Mouse (Mus musculus) olfactory bulb, adult 2 months (tissue): ENCODE results near the gene Nrg4. TPM values are rescaled to one million over a fixed set of nuclear protein-coding genes. Genes with fewer than 3 reads are reported as not detected.

Source experiments
- H3K27ac ChIP-seq: fragments of 200-500 bp; 2 replicates; pipeline ENCODE4 v1.5.1; 2012; ENCODE audit warnings: low read depth, low read length; ENCODE audit not compliant: insufficient read depth
- H3K4me1 ChIP-seq: fragments of 200-500 bp; 2 replicates; pipeline ENCODE4 v1.6.1; 2012; ENCODE audit warnings: low read length; ENCODE audit not compliant: control insufficient read depth, insufficient read depth
- H3K4me3 ChIP-seq: fragments of 200-500 bp; 2 replicates; pipeline ENCODE4 v1.5.1; 2012; ENCODE audit warnings: mild to moderate bottlenecking, low read depth, low read length, moderate library complexity; ENCODE audit not compliant: insufficient read depth
- CTCF ChIP-seq: fragments of 200-500 bp; IDR thresholded peaks from 2 replicates; pipeline ENCODE4 v1.5.1; 2012; ENCODE audit warnings: low read depth, mild to moderate bottlenecking, low read length, moderate library complexity; ENCODE audit not compliant: insufficient read depth
- POLR2A ChIP-seq: fragments of 200-500 bp; IDR thresholded peaks from 2 replicates; pipeline ENCODE4 v1.6.1; 2012; ENCODE audit warnings: mild to moderate bottlenecking, low read depth, low read length, moderate library complexity; ENCODE audit not compliant: insufficient read depth
- WGBS: fragments of 180-500 bp; shearing (Covaris S2); methylation state at CpG from one replicate; pipeline ENCODE4 v1.1.7; 2018; 5-methylcytosine and 5-hydroxymethylcytosine counted together
- polyA plus RNA-seq: library from polyadenylated mRNA; stranded (reverse); fragments of >200 nt; gene quantifications from 2 replicates; pipeline ENCODE4 v1.2.4, GENCODE M21; 2012; ENCODE audit warnings: low replicate concordance; ENCODE audit not compliant: missing spikeins, insufficient read depth, insufficient read length

Gene Nrg4
- polyA plus RNA-seq, 1 experiment = not detected

- Histone ChIP-seq H3K4me1 (peaks cover 3% of the 10 kb centered on the region), H3K27ac (no peak overlapping the region), H3K4me3 (no peak overlapping the region)
- TF ChIP-seq POLR2A = no peak
- no peak for TF ChIP-seq CTCF
- WGBS = 78% methylated on average over 7 of the region's 7 CpGs
These were observed 155.8 kb downstream of the Nrg4 start for GRCm38 (mm10) chr9:55170655-55171412.

Other genes starting within 250 kb of the Nrg4 start
- not detected in 2 replicates for gene Ube2q2, start 178.0 kb downstream of the Nrg4 start, polyA plus RNA-seq
- gene Fbxo22, start 117.9 kb downstream of the Nrg4 start, polyA plus RNA-seq = not detected in 2 replicates
- not detected in 2 replicates for gene Tmem266, start 69 bp upstream of the Nrg4 start, polyA plus RNA-seq
- not detected in 2 replicates for gene Etfa, start 185.4 kb upstream of the Nrg4 start, polyA plus RNA-seq
- not detected in 2 replicates for gene Isl2, start 211.8 kb upstream of the Nrg4 start, polyA plus RNA-seq